8 mouse cellular contexts compared by ENCODE assay signal in genomic region chr7:142571458-142572220, GRCm38 (mm10). TPM values are rescaled to one million over a fixed set of nuclear protein-coding genes. Genes with fewer than 3 reads are reported as not detected.
DNase-seq lines count a peak whose midpoint lies in the region; ATAC-seq lines count a peak whose summit lies in the region.

No protein-coding gene starts in this region.

- intact Hi-C loops in heart, postnatal 10 days (cut with DNase I): no loop called here
- intact Hi-C loops in left cerebral cortex, postnatal 4 days (cut with DNase I): no loop called here

- no peaks in the 10 kb centered on the region for H3K9me3 ChIP-seq in heart, embryonic 11.5 days (replicated peaks; ENCODE audit: control insufficient read depth, low read length)
- H3K9me3 ChIP-seq in heart, embryonic 14.5 days (ENCODE audit: control insufficient read depth, low read length): no peaks in the 10 kb centered on the region
- no peaks in the 10 kb centered on the region for H3K9me3 ChIP-seq in liver, embryonic 12.5 days (replicated peaks)

- no peak overlapping the region for H3K4me3 ChIP-seq in heart, embryonic 11.5 days (ENCODE audit: low read depth, low read length)
- H3K4me3 ChIP-seq in heart, embryonic 14.5 days (ENCODE audit: control insufficient read depth in 1 of 2, insufficient read depth in 1 of 2, low read depth in 1 of 2, low read length in 2 of 2): no peak overlapping the region
- no peak overlapping the region for H3K4me3 ChIP-seq in liver, embryonic 12.5 days

- no peaks in the 10 kb centered on the region for H3K27me3 ChIP-seq in heart, embryonic 11.5 days (ENCODE audit: control insufficient read depth, insufficient read depth, low read length)
- no peaks in the 10 kb centered on the region for H3K27me3 ChIP-seq in heart, embryonic 14.5 days (ENCODE audit: control insufficient read depth, insufficient read depth, low read length)
- H3K27me3 ChIP-seq in liver, embryonic 12.5 days (replicated peaks): no peaks in the 10 kb centered on the region

- H3K4me2 ChIP-seq in heart, embryonic 11.5 days: no peak overlapping the region
- peak overlapping the region; percentile 16 for H3K4me2 ChIP-seq in heart, embryonic 14.5 days (ENCODE audit: low read length)
- no peak overlapping the region for H3K4me2 ChIP-seq in liver, embryonic 12.5 days

- ATAC-seq in heart, embryonic 11.5 days (replicated peaks; ENCODE audit: insufficient number of reproducible peaks, low FRiP score, low TSS enrichment): no peak
- ATAC-seq in heart, embryonic 14.5 days (ENCODE audit: insufficient number of reproducible peaks, insufficient read depth, low FRiP score, low read depth): no peak
- no peak for ATAC-seq in liver, embryonic 12.5 days
- no peak for ATAC-seq in monocyte, adult 5-6 weeks (replicated peaks; ENCODE audit: insufficient number of reproducible peaks, low FRiP score, low TSS enrichment, poor library complexity, severe bottlenecking)

- whole genome bisulfite sequencing in heart, embryonic 11.5 days (ENCODE audit: insufficient replicate concordance): 36% methylated on average over 16 of the region's 16 CpGs
- WGBS in heart, embryonic 14.5 days: 36% methylated on average over 16 of the region's 16 CpGs
- 62% methylated on average over 16 of the region's 16 CpGs for WGBS in liver, embryonic 12.5 days (ENCODE audit: insufficient replicate concordance)

- no peaks in the 10 kb centered on the region for H3K36me3 ChIP-seq in heart, embryonic 11.5 days (ENCODE audit: control insufficient read depth, insufficient read depth, low read length)
- peaks cover 7% of the 10 kb centered on the region; the same call in 1 of the 2 replicates for H3K36me3 ChIP-seq in heart, embryonic 14.5 days (ENCODE audit: control insufficient read depth, insufficient read depth, low read length)
- H3K36me3 ChIP-seq in liver, embryonic 12.5 days: no peaks in the 10 kb centered on the region

- H3K9ac ChIP-seq in heart, embryonic 11.5 days (ENCODE audit: low read depth, low read length): peak overlapping the region; percentile 56
- H3K9ac ChIP-seq in heart, embryonic 14.5 days (ENCODE audit: low read length): peak overlapping the region; percentile 40; the same call in 1 of the 2 replicates
- 0 out of 2 replicates have a peak overlapping the region, but pooled peaks have one; percentile 31 for H3K9ac ChIP-seq in liver, embryonic 12.5 days

- DNase-seq in heart, postnatal 10 days: no peak
- peak; percentile 29 for DNase-seq in brain, adult 2 months (ENCODE audit: low read depth, low spot score)
- no peak for DNase-seq in left cerebral cortex, postnatal 4 days
- DNase-seq in ovary, adult 18-20 months (ENCODE audit: low spot score): no peak

- peak overlapping the region; percentile 97 for H3K27ac ChIP-seq in heart, embryonic 11.5 days (ENCODE audit: low read depth, low read length)
- peak overlapping the region; percentile 88 to 93 for H3K27ac ChIP-seq in heart, embryonic 14.5 days (replicated peaks in 1 of 2; ENCODE audit: control insufficient read depth in 1 of 2, insufficient read depth in 1 of 2, low read depth in 2 of 2, low read length in 2 of 2)
- H3K27ac ChIP-seq in liver, embryonic 12.5 days: peak overlapping the region; percentile 80

- H3K4me1 ChIP-seq in heart, embryonic 11.5 days (ENCODE audit: control insufficient read depth, insufficient read depth, low read length): peaks cover 79% of the 10 kb centered on the region
- peaks cover 67 to 86% of the 10 kb centered on the region in 2 experiments for H3K4me1 ChIP-seq in heart, embryonic 14.5 days (ENCODE audit: control insufficient read depth in 2 of 2, insufficient read depth in 2 of 2, low read length in 2 of 2)
- peaks cover 56% of the 10 kb centered on the region for H3K4me1 ChIP-seq in liver, embryonic 12.5 days

RNA-seq across cellular contexts. Expression of gene Mrpl23, which starts 39.2 kb away (rescaled TPM):
- 15.4 and 19.3 TPM in 2 replicates for polyA plus RNA-seq in heart, embryonic 11.5 days (2014; fragmentation: Nextera tagmentation; extraction: Ambion mirVana)
- total RNA-seq in heart, postnatal 10 days (2021): 10 to 100 TPM in 1 of 2 experiments, 1 to 10 TPM in 1; 4.1 to 19.3 TPM
- polyA plus RNA-seq in heart, embryonic 14.5 days (2014; fragmentation: Nextera tagmentation; extraction: Ambion mirVana): 23.5 and 23.8 TPM in 2 replicates
- polyA plus RNA-seq in liver, embryonic 12.5 days (2016; fragmentation: Nextera tagmentation; extraction: Ambion mirVana): 10.4 and 14.4 TPM in 2 replicates
- total RNA-seq in left cerebral cortex, postnatal 4 days (2021): 10 to 100 TPM in 1 of 2 experiments, 1 to 10 TPM in 1; 9.4 to 11.5 TPM
- 9.7 to 34.1 TPM (median 22.6 TPM) in 3 replicates for total RNA-seq in monocyte, adult 5-6 weeks (2017)
